Mouse (Mus musculus) retina, embryonic 14.5 days (tissue): ENCODE results near the gene Nrxn2.
A peak's percentile ranks its signal among the peaks of the same experiment; 100 is the strongest.

ENCODE experiments used
- DNase-seq: peaks from one replicate; pipeline ENCODE4 v3.0.0-alpha.2; 2015; ENCODE audit warnings: low spot score

Gene Nrxn2

GRCm38 (mm10) chr19:6519483-6519882 lies 101.0 kb downstream of the Nrxn2 start:
- peak; percentile 53 for DNase-seq

GRCm38 (mm10) chr19:6521630-6522029 lies 103.1 kb downstream of the Nrxn2 start:
- DNase-seq: no peak

- DNase-seq: no peak
Measured at GRCm38 (mm10) chr19:6522289-6522688, 103.8 kb downstream of the Nrxn2 start.

- DNase-seq: no peak
Measured at GRCm38 (mm10) chr19:6525023-6525422, 106.5 kb downstream of the Nrxn2 start.

DNA sequence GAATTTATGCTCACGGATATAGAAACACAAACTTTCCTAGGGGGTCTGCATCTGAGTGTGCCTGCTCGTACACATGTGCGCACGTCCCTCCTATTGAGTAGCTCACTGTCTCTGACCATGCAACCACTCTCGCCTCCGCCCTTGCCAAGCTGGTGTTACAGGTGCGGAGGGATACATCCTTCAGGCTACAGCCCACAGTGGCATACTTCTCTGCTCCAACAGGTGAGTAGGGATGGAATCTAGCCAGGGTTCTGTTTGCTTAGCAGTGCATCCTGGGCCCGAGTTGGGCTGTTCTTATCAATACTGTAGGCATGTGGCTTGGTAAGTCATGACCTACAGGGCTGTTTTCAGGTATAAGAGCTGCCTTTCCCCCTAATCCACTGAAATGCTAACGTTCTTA lies 107.5 kb downstream of the Nrxn2 start:
- DNase-seq: no peak

DNA sequence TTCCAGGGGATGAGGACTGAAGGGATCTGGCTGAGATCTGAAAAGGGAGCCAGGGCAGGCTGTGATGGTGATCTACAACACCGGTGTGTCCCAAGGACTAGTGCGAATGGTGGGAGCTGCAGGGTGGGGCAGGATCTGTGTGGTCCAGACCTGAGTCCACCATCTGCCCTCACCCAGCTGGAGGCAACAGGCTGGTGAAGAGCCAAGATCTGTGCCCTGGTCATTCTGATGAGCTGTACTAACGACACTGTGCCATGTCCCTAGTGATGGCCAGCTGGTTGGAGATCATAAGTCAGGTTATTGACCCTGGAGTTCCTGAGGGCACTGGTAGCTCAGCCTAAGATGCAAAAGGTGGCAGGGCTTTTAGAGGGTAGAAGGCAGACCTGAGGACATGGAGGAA lies 108.9 kb downstream of the Nrxn2 start:
- DNase-seq: no peak

DNA sequence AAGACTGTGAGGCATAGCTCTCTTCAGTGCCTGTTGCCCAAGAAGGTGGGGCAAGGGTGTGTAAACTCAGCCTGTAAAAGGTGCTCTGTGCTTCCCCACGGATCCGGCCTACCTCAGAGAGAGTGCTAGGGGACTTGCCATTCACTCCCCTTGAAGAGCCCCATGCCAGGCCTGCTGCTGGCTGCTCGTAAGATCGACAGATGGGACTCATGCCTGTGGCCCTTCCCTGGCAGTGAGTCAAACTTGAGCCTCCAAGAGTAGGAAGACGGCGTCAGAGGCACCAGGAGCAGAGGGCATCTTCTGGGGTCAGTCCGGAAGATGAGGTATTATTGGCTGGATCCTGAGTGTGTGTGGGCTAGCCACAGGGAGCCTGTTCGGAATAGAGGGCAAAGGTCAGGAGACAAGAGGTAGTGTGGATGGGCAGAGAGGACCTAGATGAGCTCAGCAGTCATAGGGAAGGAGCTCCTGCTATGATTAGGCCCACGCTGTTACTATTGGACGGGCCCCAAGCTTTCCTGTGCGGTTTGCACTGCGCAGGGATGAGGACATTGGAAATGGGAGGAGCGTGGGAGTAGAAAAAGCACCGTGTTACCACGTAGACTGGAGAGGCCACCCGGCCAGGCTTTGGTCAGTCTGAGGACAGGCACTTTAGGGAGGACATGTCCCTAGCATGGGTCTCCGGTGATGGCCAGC lies 109.5 kb downstream of the Nrxn2 start:
- no peak for DNase-seq

- DNase-seq: peak; percentile 81
Measured at GRCm38 (mm10) chr19:6529265-6529985, 110.9 kb downstream of the Nrxn2 start.

- no peak for DNase-seq
Measured at GRCm38 (mm10) chr19:6530359-6530758, 111.8 kb downstream of the Nrxn2 start.

GRCm38 (mm10) chr19:6531011-6531631 lies 112.6 kb downstream of the Nrxn2 start:
- DNase-seq: peak; percentile 60

DNA sequence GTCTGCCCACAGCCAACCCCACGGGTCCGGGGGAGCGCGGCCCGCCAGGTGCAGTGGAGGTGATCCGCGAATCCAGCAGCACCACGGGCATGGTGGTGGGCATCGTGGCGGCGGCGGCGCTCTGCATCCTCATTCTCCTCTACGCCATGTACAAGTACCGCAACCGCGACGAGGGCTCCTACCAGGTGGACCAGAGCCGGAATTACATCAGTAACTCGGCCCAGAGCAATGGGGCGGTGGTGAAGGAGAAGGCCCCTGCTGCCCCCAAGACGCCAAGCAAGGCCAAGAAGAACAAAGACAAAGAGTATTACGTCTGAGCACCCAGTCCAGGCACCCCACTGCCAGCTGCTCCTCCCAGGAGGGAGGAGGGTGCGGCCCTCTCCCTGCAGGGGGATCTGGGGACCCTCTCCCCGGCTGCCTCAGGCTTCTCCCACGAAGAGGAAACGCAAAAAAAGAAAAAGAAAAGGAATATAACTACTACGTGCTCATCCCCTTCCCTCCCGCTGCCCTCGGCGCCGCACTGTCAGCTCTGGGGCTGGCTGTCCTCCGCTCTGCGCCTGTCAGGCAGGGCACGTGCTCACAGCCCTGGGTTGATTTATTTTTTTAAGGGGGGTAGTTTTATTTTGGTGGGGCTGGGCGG lies 113.4 kb downstream of the Nrxn2 start:
- DNase-seq: peak; percentile 45

- peak; percentile 51 for DNase-seq
Measured at GRCm38 (mm10) chr19:6532656-6533055, 114.1 kb downstream of the Nrxn2 start.

DNA sequence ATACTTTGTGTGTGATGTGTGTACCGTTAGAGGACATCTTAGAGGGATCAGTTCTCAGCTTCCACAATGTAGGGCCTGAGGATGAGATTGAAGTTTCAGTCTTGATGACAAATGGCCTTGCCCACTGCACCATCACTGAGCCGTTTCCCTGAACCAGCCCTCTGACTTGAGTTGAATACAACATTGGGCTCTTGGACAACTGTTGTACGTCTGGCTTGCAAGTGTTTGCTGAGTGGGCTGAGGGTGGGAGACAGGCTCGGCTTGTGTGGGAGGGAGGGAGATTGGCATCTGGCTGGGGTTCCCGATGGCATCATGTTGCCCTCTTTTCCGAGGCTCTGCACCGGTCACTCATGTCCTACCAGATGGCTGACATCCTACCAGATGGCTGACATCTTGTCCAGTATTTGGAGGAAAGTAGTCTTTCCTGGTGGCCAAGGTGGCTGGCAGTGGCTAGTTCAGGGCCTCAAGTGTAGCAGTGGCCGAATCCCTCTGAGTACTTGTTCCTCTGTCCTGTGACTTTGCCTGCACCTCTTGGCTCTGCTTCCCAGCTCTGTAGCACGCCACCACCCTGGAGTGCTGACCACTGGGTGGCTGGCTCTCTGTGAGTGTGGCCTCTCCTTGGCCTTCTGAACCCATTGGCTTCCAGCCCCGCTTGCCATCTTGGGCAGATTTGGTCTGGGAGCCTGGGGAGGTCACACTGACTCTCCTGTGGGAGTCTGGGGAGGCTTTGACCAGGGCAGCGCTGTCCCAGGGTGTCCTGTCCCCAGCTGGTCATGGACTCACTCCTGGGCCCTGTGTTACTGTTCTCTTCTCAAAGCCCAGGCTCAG lies 115.0 kb downstream of the Nrxn2 start:
- DNase-seq: no peak

- DNase-seq: no peak
Measured at GRCm38 (mm10) chr19:6534118-6534415, 115.5 kb downstream of the Nrxn2 start.

- no peak for DNase-seq
Measured at GRCm38 (mm10) chr19:6536201-6536600, 117.7 kb downstream of the Nrxn2 start.

DNA sequence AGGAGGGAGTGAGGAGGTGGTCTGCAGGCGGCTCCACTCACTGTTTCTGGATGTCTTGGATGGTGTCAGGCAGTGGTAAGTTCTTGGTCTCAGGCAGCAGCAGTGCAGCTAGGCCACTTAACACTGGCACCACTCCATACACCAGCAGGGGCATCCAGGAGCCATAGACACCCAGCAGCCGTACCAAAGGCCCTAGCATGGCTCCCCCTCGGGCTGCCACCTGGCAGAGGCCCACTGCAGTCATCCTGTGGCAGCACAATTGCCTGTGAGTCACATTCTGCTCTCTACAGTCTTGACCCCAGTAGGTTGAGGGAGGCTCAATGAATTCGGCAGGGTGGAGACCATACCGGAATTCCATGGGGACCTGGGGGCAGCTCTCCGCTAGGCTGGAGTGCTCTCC lies 118.2 kb downstream of the Nrxn2 start:
- DNase-seq: no peak

DNA sequence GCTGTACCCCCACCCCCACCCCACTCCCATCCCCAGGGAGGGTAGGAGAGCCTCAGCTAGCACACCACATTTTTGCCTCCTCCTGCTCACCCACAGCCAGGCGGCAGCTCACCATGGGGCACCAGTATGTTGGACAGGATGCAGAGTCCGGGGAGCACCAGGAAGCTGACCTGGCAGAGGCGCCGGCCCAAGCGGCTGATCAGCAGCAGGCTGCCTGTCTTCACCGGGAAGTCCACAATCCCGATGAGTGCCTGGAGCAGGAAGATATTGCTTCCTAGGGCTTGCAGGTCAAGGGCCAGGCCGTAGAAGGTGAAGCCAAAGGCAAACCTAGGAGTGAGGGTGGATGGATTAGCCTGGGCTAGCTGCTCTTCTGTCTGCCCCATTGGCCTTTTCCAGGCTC lies 119.0 kb downstream of the Nrxn2 start:
- DNase-seq: no peak

DNA sequence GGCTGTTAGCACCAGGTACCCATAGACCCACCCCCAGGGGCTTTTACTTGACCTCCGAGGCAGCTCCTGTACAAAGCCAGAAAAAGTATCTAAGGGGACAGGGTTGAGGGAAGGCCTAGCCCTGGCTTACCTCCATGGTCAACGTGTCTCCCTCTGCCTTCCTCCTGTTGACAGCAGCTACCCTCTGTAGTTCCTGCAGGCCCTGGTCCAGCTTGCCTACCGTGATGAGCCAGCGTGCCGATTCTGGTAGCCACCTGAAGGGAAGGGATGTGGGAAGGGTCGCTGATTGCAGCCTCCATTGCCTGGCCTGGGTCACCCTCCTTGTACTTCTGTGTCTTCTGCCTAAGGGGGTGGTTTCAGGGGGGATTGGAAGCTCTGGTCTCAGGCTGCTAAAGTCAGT lies 120.0 kb downstream of the Nrxn2 start:
- DNase-seq: no peak

- no peak for DNase-seq
Measured at GRCm38 (mm10) chr19:6539592-6539991, 121.1 kb downstream of the Nrxn2 start.

- no peak for DNase-seq
Measured at GRCm38 (mm10) chr19:6540191-6540590, 121.7 kb downstream of the Nrxn2 start.

- DNase-seq: no peak
Measured at GRCm38 (mm10) chr19:6541521-6541920, 123.0 kb downstream of the Nrxn2 start.
